Comparison of ENCODE assay signal across 18 mouse cellular contexts in genomic region chr4:132542724-132543123, GRCm38 (mm10). TPM values are rescaled to one million over a fixed set of nuclear protein-coding genes. Genes with fewer than 3 reads are reported as not detected.
DNase-seq lines count a peak whose midpoint lies in the region; ATAC-seq and TF ChIP-seq lines count a peak whose summit lies in the region.
"Had no signal": no experiment of that assay in that cellular context is flagged by ENCODE, and none has a peak within 500 bp of the region (broad histone marks: within the 10 kb centered on the region; RNA-seq: fewer than 3 reads in every experiment).

No protein-coding gene starts in this region.

- H3K27ac ChIP-seq in CH12.LX (ENCODE audit: insufficient read depth, low read depth) = 0 out of 2 replicates have a peak overlapping the region, but pooled peaks have one; percentile 35
- H3K27ac ChIP-seq in liver, postnatal 0 days (ENCODE audit: low read depth) = no peak overlapping the region
- H3K27ac ChIP-seq: heart, embryonic 13.5 days; hindbrain, embryonic 10.5 days; kidney, postnatal 0 days; neural tube, embryonic 12.5 days had no signal

- H3K27me3 ChIP-seq in CH12.LX (replicated peaks) = no peaks in the 10 kb centered on the region
- no peaks in the 10 kb centered on the region for H3K27me3 ChIP-seq in liver, postnatal 0 days (ENCODE audit: insufficient read depth, low read length)
- H3K27me3 ChIP-seq: heart, embryonic 13.5 days; neural tube, embryonic 12.5 days had no signal

- peak in 1 of 2 experiments; percentile 34; a peak in 2 of 4 replicates for TF ChIP-seq CTCF in CH12.LX (conservative IDR thresholded peaks at IDR 0.05 in 1 of 2, IDR thresholded peaks at IDR 0.05 in 1 of 2; ENCODE audit: low read depth in 2 of 2, low read length in 2 of 2)
- peak; percentile 32 for TF ChIP-seq CTCF in liver, postnatal 0 days (IDR thresholded peaks at IDR 0.05; ENCODE audit: low read depth)

- peaks cover 38% of the 10 kb centered on the region for H3K79me2 ChIP-seq in CH12.LX (replicated peaks; ENCODE audit: control insufficient read depth, extremely low read depth, insufficient read depth, poor library complexity, severe bottlenecking)

- intact Hi-C loops in left cerebral cortex, postnatal 36 days (cut with DNase I) = no loop called here

- in situ Hi-C loops in CH12.LX (cut with MboI; ENCODE audit: low pct_ligation_motif_present, low pct_unique_long_range_greater_than_20kb, low sequenced_read_pairs) = no loop called here

- H3K4me1 ChIP-seq in CH12.LX (ENCODE audit: control insufficient read depth in 1 of 2, insufficient read depth in 2 of 2) = peaks cover 4 to 27% of the 10 kb centered on the region in 2 experiments; a peak in 3 of 4 replicates
- H3K4me1 ChIP-seq in liver, postnatal 0 days (ENCODE audit: insufficient read depth) = no peaks in the 10 kb centered on the region
- H3K4me1 ChIP-seq: hindbrain, embryonic 10.5 days; neural tube, embryonic 12.5 days had no signal

- H3K9ac ChIP-seq in CH12.LX (ENCODE audit: insufficient read depth, low read depth) = no peak overlapping the region
- H3K9ac ChIP-seq in liver, postnatal 0 days (replicated peaks) = no peak overlapping the region
- H3K9ac ChIP-seq: heart, embryonic 13.5 days; neural tube, embryonic 12.5 days had no signal

- H3K4me2 ChIP-seq in CH12.LX (ENCODE audit: insufficient read depth, low read depth, poor library complexity, severe bottlenecking) = no peak overlapping the region
- H3K4me2 ChIP-seq in liver, postnatal 0 days (ENCODE audit: low read depth, low read length) = no peak overlapping the region
- H3K4me2 ChIP-seq: heart, embryonic 13.5 days; neural tube, embryonic 12.5 days had no signal

- no peaks in the 10 kb centered on the region for H3K9me3 ChIP-seq in CH12.LX (replicated peaks; ENCODE audit: low read length)
- no peaks in the 10 kb centered on the region for H3K9me3 ChIP-seq in liver, postnatal 0 days (ENCODE audit: low read length)
- H3K9me3 ChIP-seq: heart, embryonic 13.5 days; hindbrain, embryonic 10.5 days; neural tube, embryonic 12.5 days had no signal

- peaks cover 62 to 91% of the 10 kb centered on the region in 2 experiments for H3K36me3 ChIP-seq in CH12.LX (replicated peaks in 1 of 2; ENCODE audit: control insufficient read depth in 1 of 2, insufficient read depth in 1 of 2, low read length in 1 of 2)
- H3K36me3 ChIP-seq in liver, postnatal 0 days (replicated peaks; ENCODE audit: insufficient read depth, low read length) = peaks cover 83% of the 10 kb centered on the region

- TF ChIP-seq RAD21 in CH12.LX (IDR thresholded peaks at IDR 0.05; ENCODE audit: low read depth, low read length) = no peak

- no peak for DNase-seq in frontal cortex, postnatal 14 days (ENCODE audit: low spot score in 2 of 2)
- DNase-seq in left cerebral cortex, adult 18-20 months (ENCODE audit: low spot score in 2 of 2) = peak; percentile 24 to 35
- no peak for DNase-seq in left cerebral cortex, postnatal 36 days (ENCODE audit: low spot score in 2 of 2)
- no peak for DNase-seq in CH12.LX (ENCODE audit: extremely low read depth)
- DNase-seq in liver, postnatal 0 days = no peak
- no peak for DNase-seq in adrenal gland, postnatal 14 days
- no peak for DNase-seq in yolk sac, embryonic 10.5 days (ENCODE audit: low spot score)
- DNase-seq: adrenal gland, postnatal 10 days; cerebellum, postnatal 10 days; gastrocnemius, postnatal 25 days; lung, postnatal 36 days; midbrain, embryonic 14.5 days had no signal

- TF ChIP-seq POLR2A in CH12.LX (IDR thresholded peaks at IDR 0.05; ENCODE audit: low read depth, low read length) = no peak

- dilution Hi-C loops in CH12.LX (cut with MboI; ENCODE audit: extremely low pct_ligation_motif_present, extremely low pct_unique_long_range_greater_than_20kb, low sequenced_read_pairs) = no loop called here

- no peak overlapping the region for H3K4me3 ChIP-seq in CH12.LX (replicated peaks in 1 of 3; ENCODE audit: low read depth in 2 of 3, low read length in 2 of 3, poor library complexity in 1 of 3)
- no peak overlapping the region for H3K4me3 ChIP-seq in liver, postnatal 0 days (ENCODE audit: low read depth, low read length)
- H3K4me3 ChIP-seq: heart, embryonic 13.5 days; hindbrain, embryonic 10.5 days; neural tube, embryonic 12.5 days had no signal

- ATAC-seq in frontal cortex, adult (ENCODE audit: low TSS enrichment) = peak; percentile 85
- no peak for ATAC-seq in liver, postnatal 0 days
- ATAC-seq: inflammation-experienced regulatory T-cells, adult 6 months had no signal

- no peak for TF ChIP-seq EP300 in CH12.LX (IDR thresholded peaks at IDR 0.05; ENCODE audit: low read length)
- TF ChIP-seq EP300 in liver, postnatal 0 days (IDR thresholded peaks at IDR 0.05; ENCODE audit: low read depth) = no peak

- 36% methylated on average over 1 of the region's 1 CpGs for WGBS in liver, postnatal 0 days (ENCODE audit: insufficient replicate concordance)

TF ChIP-seq in CH12.LX, 34 proteins besides CTCF, POLR2A, EP300 and RAD21:
- no peak for TF ChIP-seq USF2 (conservative IDR thresholded peaks at IDR 0.05; ENCODE audit: low read depth, low read length)
- no peak for TF ChIP-seq USF1 (IDR thresholded peaks at IDR 0.05; ENCODE audit: low read depth, low read length)
- no peak for TF ChIP-seq ZNF384 (IDR thresholded peaks at IDR 0.05; ENCODE audit: low read depth, low read length)
- TF ChIP-seq JUND (conservative IDR thresholded peaks at IDR 0.05; ENCODE audit: low read depth, low read length) = no peak
- no peak for TF ChIP-seq MAZ (IDR thresholded peaks at IDR 0.05; ENCODE audit: low read depth, low read length)
- no peak for TF ChIP-seq NRF1 (IDR thresholded peaks at IDR 0.05; ENCODE audit: low read depth, low read length)
- TF ChIP-seq ZC3H11A (IDR thresholded peaks at IDR 0.05; ENCODE audit: low read depth, low read length) = no peak
- TF ChIP-seq ZKSCAN1 (IDR thresholded peaks at IDR 0.05; ENCODE audit: borderline replicate concordance, low read depth, low read length) = no peak
- TF ChIP-seq BHLHE40 (IDR thresholded peaks at IDR 0.05; ENCODE audit: low read depth, low read length) = 0 out of 2 replicates have a peak, but pooled peaks have one; percentile 32
- TF ChIP-seq GABPA (IDR thresholded peaks at IDR 0.05; ENCODE audit: insufficient replicate concordance, low read depth, low read length) = no peak
- no peak for TF ChIP-seq TBP (conservative IDR thresholded peaks at IDR 0.05; ENCODE audit: low read depth, low read length)
- no peak for TF ChIP-seq CHD1 (IDR thresholded peaks at IDR 0.05; ENCODE audit: low read depth, low read length)
- no peak for TF ChIP-seq UBTF (IDR thresholded peaks at IDR 0.05; ENCODE audit: low read depth, low read length)
- no peak for TF ChIP-seq PAX5 (IDR thresholded peaks at IDR 0.05; ENCODE audit: low read length)
- no peak for TF ChIP-seq MYC (IDR thresholded peaks at IDR 0.05; ENCODE audit: low read depth, low read length)
- TF ChIP-seq RCOR1 (conservative IDR thresholded peaks at IDR 0.05; ENCODE audit: low read depth, low read length) = no peak
- TF ChIP-seq MAFK (IDR thresholded peaks at IDR 0.05; ENCODE audit: insufficient replicate concordance, low read length) = 0 out of 2 replicates have a peak, but pooled peaks have one; percentile 50
TF ChIP-seq in CH12.LX: peak in this region for 2.

RNA-seq across cellular contexts. Expression of gene Dnajc8, which starts 7.4 kb away (rescaled TPM):
- total RNA-seq in left cerebral cortex, adult 18-20 months (2021) = 10 to 100 TPM; 85.4 to 90.8 TPM
- 100 to 1,000 TPM in 1 of 2 experiments, 10 to 100 TPM in 1; 88.6 to 101 TPM for total RNA-seq in left cerebral cortex, postnatal 36 days (2021)
- total RNA-seq in CH12.LX (2012; rRNA removed) (117 and 129 TPM in 2 replicates), CH12.LX (2014; rRNA removed) (187 and 189 TPM in 2 replicates)
- polyA plus RNA-seq in CH12.LX (2012; ENCODE audit: insufficient read length, low read depth) = 319 and 325 TPM in 2 replicates
- 70.7 and 71.5 TPM in 2 replicates for polyA plus RNA-seq in liver, postnatal 0 days (2015; fragmentation: Nextera tagmentation; extraction: Ambion mirVana)
- total RNA-seq in adrenal gland, postnatal 14 days (2021) = 111 and 114 TPM in 2 replicates

RNA-seq across cellular contexts. Expression of gene Atpif1, which starts 9.3 kb away (rescaled TPM):
- 100 to 1,000 TPM; 462 to 494 TPM for total RNA-seq in left cerebral cortex, adult 18-20 months (2021)
- 100 to 1,000 TPM; 457 to 501 TPM for total RNA-seq in left cerebral cortex, postnatal 36 days (2021)
- total RNA-seq in CH12.LX (2012; rRNA removed) (263 and 292 TPM in 2 replicates), CH12.LX (2014; rRNA removed) (342 and 353 TPM in 2 replicates)
- 397 TPM in 2 replicates for polyA plus RNA-seq in CH12.LX (2012; ENCODE audit: insufficient read length, low read depth)
- polyA plus RNA-seq in liver, postnatal 0 days (2015; fragmentation: Nextera tagmentation; extraction: Ambion mirVana) = 935 and 945 TPM in 2 replicates
- total RNA-seq in adrenal gland, postnatal 14 days (2021) = 357 TPM in 2 replicates

RNA-seq across cellular contexts. Expression of gene Ptafr, which starts 21.1 kb away (rescaled TPM):
- 1 to 10 TPM; 1.4 to 1.7 TPM for total RNA-seq in left cerebral cortex, adult 18-20 months (2021)
- total RNA-seq in left cerebral cortex, postnatal 36 days (2021) = 1 to 10 TPM; 1.1 to 1.8 TPM
- total RNA-seq in CH12.LX (2012; rRNA removed) = 0.04 TPM in 1 of 2 replicates, not detected in the other
- total RNA-seq in CH12.LX (2014; rRNA removed) = 0.31 and 0.34 TPM in 2 replicates
- 0.65 and 1.1 TPM in 2 replicates for polyA plus RNA-seq in CH12.LX (2012; ENCODE audit: insufficient read length, low read depth)
- 1.0 and 1.3 TPM in 2 replicates for polyA plus RNA-seq in liver, postnatal 0 days (2015; fragmentation: Nextera tagmentation; extraction: Ambion mirVana)
- 1.4 and 1.5 TPM in 2 replicates for total RNA-seq in adrenal gland, postnatal 14 days (2021)

RNA-seq across cellular contexts. Expression of gene Sesn2, which starts 32.4 kb away (rescaled TPM):
- 10 to 100 TPM; 10.6 to 11.4 TPM for total RNA-seq in left cerebral cortex, adult 18-20 months (2021)
- total RNA-seq in left cerebral cortex, postnatal 36 days (2021) = 10 to 100 TPM in 1 of 2 experiments, 1 to 10 TPM in 1; 9.2 to 12.3 TPM
- total RNA-seq in CH12.LX (2012; rRNA removed) = 44.3 and 68.1 TPM in 2 replicates
- 35.4 and 35.6 TPM in 2 replicates for total RNA-seq in CH12.LX (2014; rRNA removed)
- 31.5 and 40.1 TPM in 2 replicates for polyA plus RNA-seq in CH12.LX (2012; ENCODE audit: insufficient read length, low read depth)
- polyA plus RNA-seq in liver, postnatal 0 days (2015; fragmentation: Nextera tagmentation; extraction: Ambion mirVana) = 7.3 and 8.7 TPM in 2 replicates
- 17.8 and 19.8 TPM in 2 replicates for total RNA-seq in adrenal gland, postnatal 14 days (2021)

Comparison
In these comparisons a context has a peak if more than half of its experiments do, and no peak if none do; other contexts are left out.
1. DNase-seq: peak in left cerebral cortex, adult 18-20 months (2 of 2); none in frontal cortex, postnatal 14 days (0 of 2), left cerebral cortex, postnatal 36 days (0 of 2), CH12.LX (single experiment), liver, postnatal 0 days (single experiment), adrenal gland, postnatal 14 days (single experiment) and yolk sac, embryonic 10.5 days (single experiment).